Mouse (Mus musculus): ENCODE data around the gene Ccdc9b.

Gene Ccdc9b

GRCm38 (mm10) chr2:118760311-118761025 lies 2.0 kb downstream of the Ccdc9b start:
- Histone ChIP-seq H3K4me3 (replicated peaks; ENCODE audit: low read length) (no peak overlapping the region), H3K9me3 (ENCODE audit: low read length) (no peaks in the 10 kb centered on the region), H3K36me3 (ENCODE audit: insufficient read depth, low read length) (no peaks in the 10 kb centered on the region), H3K27me3 (ENCODE audit: insufficient read depth, low read length) (peaks cover 86% of the 10 kb centered on the region), H3K4me1 (replicated peaks; ENCODE audit: low read depth, low read length) (peaks cover 62% of the 10 kb centered on the region)
- TF ChIP-seq NANOG (IDR thresholded peaks at IDR 0.05; ENCODE audit: borderline replicate concordance, low read length) = no peak
- no peak for TF ChIP-seq POU5F1 (IDR thresholded peaks at IDR 0.05; ENCODE audit: borderline replicate concordance, low read length)
- no peak for TF ChIP-seq CTCF (conservative IDR thresholded peaks at IDR 0.05; ENCODE audit: low read length)

GRCm38 (mm10) chr2:118759828-118760227 lies 2.6 kb downstream of the Ccdc9b start:
- peaks cover 92% of the 10 kb centered on the region for H3K27me3 ChIP-seq (ENCODE audit: insufficient read depth, low read length)
- H3K4me3 ChIP-seq (replicated peaks; ENCODE audit: low read length) = no peak overlapping the region
- H3K4me1 ChIP-seq (replicated peaks; ENCODE audit: low read depth, low read length) = peaks cover 62% of the 10 kb centered on the region
- no peaks in the 10 kb centered on the region for H3K36me3 ChIP-seq (ENCODE audit: insufficient read depth, low read length)
- H3K9me3 ChIP-seq (ENCODE audit: low read length) = no peaks in the 10 kb centered on the region
- TF ChIP-seq CTCF (conservative IDR thresholded peaks at IDR 0.05; ENCODE audit: low read length) (peak; percentile 65), POU5F1 (IDR thresholded peaks at IDR 0.05; ENCODE audit: borderline replicate concordance, low read length) (no peak), NANOG (IDR thresholded peaks at IDR 0.05; ENCODE audit: borderline replicate concordance, low read length) (no peak)

DNA sequence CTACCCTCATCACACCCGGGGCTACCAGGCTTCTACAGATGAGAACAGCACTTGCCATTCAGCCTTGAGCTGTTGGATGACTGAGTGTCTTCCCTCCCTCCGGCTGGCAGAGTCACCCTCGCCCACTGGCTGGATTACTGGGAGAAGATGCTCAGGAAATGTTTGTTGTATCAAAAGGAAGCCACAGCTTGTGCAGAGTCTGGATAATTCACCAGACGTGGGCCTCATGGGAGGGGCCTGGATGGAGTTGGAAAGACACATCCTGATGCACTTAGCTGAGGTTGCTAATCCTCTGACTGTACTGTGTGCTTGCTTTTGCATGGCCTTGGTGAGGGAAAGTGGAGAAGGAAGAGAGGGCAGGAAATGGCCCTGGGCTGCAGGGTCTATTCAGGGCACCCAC lies 6.4 kb downstream of the Ccdc9b start:
- TF ChIP-seq NANOG (IDR thresholded peaks at IDR 0.05; ENCODE audit: borderline replicate concordance, low read length) (no peak), POU5F1 (IDR thresholded peaks at IDR 0.05; ENCODE audit: borderline replicate concordance, low read length) (no peak)
- H3K4me1 ChIP-seq (replicated peaks; ENCODE audit: low read depth, low read length) = peaks cover 38% of the 10 kb centered on the region
- peaks cover 91% of the 10 kb centered on the region for H3K27me3 ChIP-seq (ENCODE audit: insufficient read depth, low read length)
- no peaks in the 10 kb centered on the region for H3K9me3 ChIP-seq (ENCODE audit: low read length)
- H3K4me3 ChIP-seq (replicated peaks; ENCODE audit: low read length) = no peak overlapping the region
- no peaks in the 10 kb centered on the region for H3K36me3 ChIP-seq (ENCODE audit: insufficient read depth, low read length)

DNA sequence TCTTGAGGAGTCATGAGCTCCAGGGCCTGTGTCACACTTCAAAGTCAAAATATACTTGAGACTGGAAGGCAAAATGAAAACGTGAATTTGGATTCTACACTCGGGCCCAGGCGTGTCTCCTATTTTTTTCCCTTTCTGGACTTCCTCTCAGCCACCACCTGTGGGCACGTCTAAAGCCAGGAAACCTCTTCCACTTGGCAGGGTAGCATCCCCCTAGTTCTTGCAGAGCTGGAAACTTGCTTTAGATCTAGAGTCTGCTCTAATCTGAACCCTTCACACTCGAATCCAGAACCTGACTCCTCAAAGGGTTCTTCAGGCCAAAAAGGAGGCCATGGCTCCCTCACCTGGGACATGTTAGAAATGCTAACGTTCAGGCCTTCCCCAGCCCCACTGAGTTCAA lies 7.1 kb downstream of the Ccdc9b start:
- Histone ChIP-seq H3K27me3 (ENCODE audit: insufficient read depth, low read length) (peaks cover 90% of the 10 kb centered on the region), H3K36me3 (ENCODE audit: insufficient read depth, low read length) (no peaks in the 10 kb centered on the region), H3K4me1 (replicated peaks; ENCODE audit: low read depth, low read length) (peaks cover 36% of the 10 kb centered on the region), H3K9me3 (ENCODE audit: low read length) (no peaks in the 10 kb centered on the region), H3K4me3 (replicated peaks; ENCODE audit: low read length) (no peak overlapping the region)
- no peak for TF ChIP-seq CTCF (conservative IDR thresholded peaks at IDR 0.05; ENCODE audit: low read length)
- TF ChIP-seq POU5F1 (IDR thresholded peaks at IDR 0.05; ENCODE audit: borderline replicate concordance, low read length) = no peak
- no peak for TF ChIP-seq NANOG (IDR thresholded peaks at IDR 0.05; ENCODE audit: borderline replicate concordance, low read length)

GRCm38 (mm10) chr2:118754143-118754542 lies 8.3 kb downstream of the Ccdc9b start:
- no peak overlapping the region for H3K4me3 ChIP-seq (replicated peaks; ENCODE audit: low read length)
- peaks cover 92% of the 10 kb centered on the region for H3K27me3 ChIP-seq (ENCODE audit: insufficient read depth, low read length)
- TF ChIP-seq POU5F1 (IDR thresholded peaks at IDR 0.05; ENCODE audit: borderline replicate concordance, low read length) (no peak), NANOG (IDR thresholded peaks at IDR 0.05; ENCODE audit: borderline replicate concordance, low read length) (no peak), CTCF (conservative IDR thresholded peaks at IDR 0.05; ENCODE audit: low read length) (no peak)
- no peaks in the 10 kb centered on the region for H3K36me3 ChIP-seq (ENCODE audit: insufficient read depth, low read length)
- H3K4me1 ChIP-seq (replicated peaks; ENCODE audit: low read depth, low read length) = peaks cover 42% of the 10 kb centered on the region
- H3K9me3 ChIP-seq (ENCODE audit: low read length) = no peaks in the 10 kb centered on the region

DNA sequence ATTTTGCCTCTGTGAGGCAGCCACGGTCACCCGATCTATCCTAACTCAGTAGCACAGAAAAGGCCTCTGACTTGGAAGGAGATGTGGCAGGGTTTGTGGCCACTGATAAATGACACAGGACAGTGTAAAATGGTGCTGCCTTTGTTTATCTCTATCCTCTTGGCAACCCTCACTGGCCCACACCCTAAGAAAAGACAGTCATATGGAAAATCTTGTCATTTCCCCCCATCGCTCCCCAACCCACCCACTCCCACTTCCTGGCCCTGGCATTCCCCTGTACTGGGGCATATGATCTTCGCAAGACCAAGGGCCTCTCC lies 9.7 kb downstream of the Ccdc9b start:
- Histone ChIP-seq H3K4me3 (replicated peaks; ENCODE audit: low read length) (no peak overlapping the region), H3K4me1 (replicated peaks; ENCODE audit: low read depth, low read length) (peaks cover 38% of the 10 kb centered on the region), H3K9me3 (ENCODE audit: low read length) (no peaks in the 10 kb centered on the region), H3K36me3 (ENCODE audit: insufficient read depth, low read length) (no peaks in the 10 kb centered on the region), H3K27me3 (ENCODE audit: insufficient read depth, low read length) (peaks cover 92% of the 10 kb centered on the region)
- TF ChIP-seq POU5F1 (IDR thresholded peaks at IDR 0.05; ENCODE audit: borderline replicate concordance, low read length) (no peak), CTCF (conservative IDR thresholded peaks at IDR 0.05; ENCODE audit: low read length) (no peak), NANOG (IDR thresholded peaks at IDR 0.05; ENCODE audit: borderline replicate concordance, low read length) (no peak)

DNA sequence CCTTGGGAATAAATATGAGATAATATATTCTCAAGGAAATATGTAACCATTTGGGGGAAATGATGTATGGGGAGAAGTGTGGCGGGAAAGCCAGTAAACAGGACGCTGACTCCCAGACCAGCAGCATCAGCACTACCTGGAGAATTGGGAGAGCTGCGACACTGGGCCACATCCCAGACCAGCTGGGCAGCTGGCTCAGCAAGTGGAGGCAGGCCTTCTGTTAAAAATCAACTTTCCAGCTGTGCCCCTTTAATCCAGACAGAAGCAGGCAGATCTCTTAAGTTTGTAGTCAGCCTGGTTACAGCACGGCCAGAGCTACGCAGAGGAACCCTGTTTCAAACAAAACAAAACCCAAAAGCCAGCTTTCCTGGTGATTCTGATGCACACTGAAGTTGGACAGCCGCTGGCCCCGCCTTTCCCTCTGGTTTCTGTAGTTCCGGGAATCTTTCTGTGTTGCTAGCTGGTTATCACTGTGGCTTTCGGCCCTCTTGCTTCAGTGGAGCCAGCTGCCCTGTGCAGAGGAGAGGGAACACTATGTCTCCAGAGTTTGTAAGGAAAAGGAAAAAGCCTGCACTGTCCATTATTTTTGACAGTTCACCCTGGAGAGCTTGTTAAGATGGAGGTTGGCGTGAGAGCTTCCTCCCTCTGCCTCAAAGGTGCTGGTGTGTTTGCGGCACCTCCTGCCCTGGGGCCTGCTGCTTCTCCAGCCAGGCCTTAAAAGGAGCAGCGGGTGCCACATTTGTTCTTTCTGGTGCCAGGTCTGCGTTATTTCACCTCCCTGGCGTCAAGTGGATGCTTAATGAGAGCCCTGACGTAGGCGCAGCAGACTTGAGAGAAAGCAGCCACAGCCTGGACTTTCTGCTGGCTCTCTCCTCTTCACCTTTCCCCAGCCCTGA lies 10.3 kb downstream of the Ccdc9b start:
- Histone ChIP-seq H3K36me3 (ENCODE audit: insufficient read depth, low read length) (no peaks in the 10 kb centered on the region), H3K4me1 (replicated peaks; ENCODE audit: low read depth, low read length) (peaks cover 32% of the 10 kb centered on the region), H3K9me3 (ENCODE audit: low read length) (no peaks in the 10 kb centered on the region), H3K27me3 (ENCODE audit: insufficient read depth, low read length) (peaks cover 92% of the 10 kb centered on the region), H3K4me3 (replicated peaks; ENCODE audit: low read length) (no peak overlapping the region)
- TF ChIP-seq CTCF (conservative IDR thresholded peaks at IDR 0.05; ENCODE audit: low read length) (no peak), NANOG (IDR thresholded peaks at IDR 0.05; ENCODE audit: borderline replicate concordance, low read length) (no peak), POU5F1 (IDR thresholded peaks at IDR 0.05; ENCODE audit: borderline replicate concordance, low read length) (no peak)

DNA sequence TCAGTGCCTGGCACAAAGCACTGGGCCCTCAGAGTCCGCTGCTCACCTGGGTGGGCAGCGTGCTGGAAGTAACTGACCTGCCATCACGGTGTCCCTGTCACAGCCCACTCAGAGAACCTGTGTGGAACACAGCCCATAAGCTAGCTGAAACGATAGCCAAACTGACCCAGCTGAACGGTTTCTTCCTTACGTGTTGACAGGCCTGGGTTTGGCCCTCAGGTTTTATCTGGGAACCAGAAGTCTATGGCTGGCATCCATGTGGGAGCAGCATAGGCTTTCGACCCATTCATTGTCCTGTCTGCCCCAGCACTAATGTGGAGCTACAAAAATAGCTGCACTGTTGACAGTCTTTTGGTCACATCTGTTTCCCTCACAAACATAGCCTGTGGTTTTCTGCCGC lies 12.0 kb downstream of the Ccdc9b start:
- peaks cover 35% of the 10 kb centered on the region for H3K4me1 ChIP-seq (replicated peaks; ENCODE audit: low read depth, low read length)
- H3K4me3 ChIP-seq (replicated peaks; ENCODE audit: low read length) = no peak overlapping the region
- TF ChIP-seq NANOG (IDR thresholded peaks at IDR 0.05; ENCODE audit: borderline replicate concordance, low read length) (no peak), POU5F1 (IDR thresholded peaks at IDR 0.05; ENCODE audit: borderline replicate concordance, low read length) (no peak), CTCF (conservative IDR thresholded peaks at IDR 0.05; ENCODE audit: low read length) (no peak)
- H3K9me3 ChIP-seq (ENCODE audit: low read length) = no peaks in the 10 kb centered on the region
- peaks cover 88% of the 10 kb centered on the region for H3K27me3 ChIP-seq (ENCODE audit: insufficient read depth, low read length)
- no peaks in the 10 kb centered on the region for H3K36me3 ChIP-seq (ENCODE audit: insufficient read depth, low read length)

Measured in E14TG2a.4 (cell line).